8 mouse cellular contexts compared by ENCODE assay signal in genomic region chr2:166079961-166080885, GRCm38 (mm10).
A peak's percentile ranks its signal among the peaks of the same experiment; 100 is the strongest.
DNase-seq lines count a peak whose midpoint lies in the region; ATAC-seq lines count a peak whose summit lies in the region.

No protein-coding gene starts in this region.

- H3K9me3 ChIP-seq in heart, embryonic 15.5 days (replicated peaks) = no peaks in the 10 kb centered on the region

- H3K36me3 ChIP-seq in heart, embryonic 15.5 days = peaks cover 16% of the 10 kb centered on the region; the same call in 1 of the 2 replicates

- 38% methylated on average over 17 of the region's 17 CpGs for WGBS in heart, embryonic 15.5 days

- H3K27me3 ChIP-seq in heart, embryonic 15.5 days = no peaks in the 10 kb centered on the region

- peak; percentile 31 for DNase-seq in thymus, postnatal 0 days (ENCODE audit: low spot score)
- DNase-seq in thymus, postnatal 10 days (ENCODE audit: low spot score in 2 of 2) = no peak
- DNase-seq in embryo, embryonic 11 days = peak; percentile 68
- peak; percentile 83 for DNase-seq in liver
- peak; percentile 78 for DNase-seq in urinary bladder, postnatal 14 days (ENCODE audit: low spot score)
- DNase-seq in layer of hippocampus, adult 9-11 months = no peak

- H3K27ac ChIP-seq in heart, embryonic 15.5 days = peak overlapping the region; percentile 98

- peak overlapping the region; percentile 45 for H3K9ac ChIP-seq in heart, embryonic 15.5 days

- peak; percentile 88 for ATAC-seq in heart, embryonic 15.5 days (replicated peaks; ENCODE audit: insufficient number of reproducible peaks, insufficient read depth, low FRiP score, low read depth)
- ATAC-seq in activated CD4-positive, CD25-positive, alpha-beta regulatory T cell, adult 4 months = no peak

- H3K4me2 ChIP-seq in heart, embryonic 15.5 days = peak overlapping the region; percentile 67

- peak overlapping the region; percentile 44 for H3K4me3 ChIP-seq in heart, embryonic 15.5 days

- peaks cover 44% of the 10 kb centered on the region for H3K4me1 ChIP-seq in heart, embryonic 15.5 days (replicated peaks)

Comparison
In these comparisons a context has a peak if more than half of its experiments do, and no peak if none do; other contexts are left out.
1. DNase-seq: peak in thymus, postnatal 0 days (single experiment), embryo, embryonic 11 days (single experiment), liver (single experiment) and urinary bladder, postnatal 14 days (single experiment); none in thymus, postnatal 10 days (0 of 2) and layer of hippocampus, adult 9-11 months (single experiment).